Mouse (Mus musculus) ES-CJ7 (cell line): ENCODE results near the gene 1110051M20Rik.

ENCODE experiments used
- DNase-seq: peaks from one replicate; pipeline ENCODE4 v3.0.0; 2011; ENCODE audit warnings: low read depth, low spot score

1110051M20Rik gene

DNA sequence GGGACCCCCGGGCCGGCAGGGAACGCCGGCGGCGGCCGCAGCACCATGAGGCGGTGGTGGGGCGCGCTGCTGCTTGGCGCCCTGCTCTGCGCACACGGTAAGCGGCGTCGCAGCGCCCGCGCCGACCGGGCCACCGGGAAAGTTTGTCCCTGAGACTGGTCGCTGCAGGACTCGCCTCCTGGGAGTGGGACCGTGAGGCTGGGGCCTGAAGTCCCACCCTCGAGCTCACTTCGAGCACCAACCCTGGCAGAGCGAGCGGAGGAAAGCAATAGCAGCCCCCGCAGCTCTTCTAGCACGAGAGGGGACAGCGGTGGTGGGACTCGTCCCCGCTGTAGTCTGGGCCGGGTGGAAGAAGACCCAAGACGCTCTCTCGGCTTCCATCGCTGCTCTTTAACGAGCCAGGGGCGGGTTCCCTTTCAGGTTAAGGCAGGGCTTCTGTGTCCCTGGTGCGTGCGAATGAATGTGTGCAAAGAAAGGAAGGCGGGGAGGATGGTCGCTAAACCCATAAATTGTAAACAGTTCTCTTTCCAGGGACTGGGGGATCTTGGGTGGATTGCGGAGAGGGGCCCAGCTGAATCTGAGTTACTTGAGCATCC, 13.2 kb upstream of the 1110051M20Rik start:
- peak; percentile 53 for DNase-seq

DNA sequence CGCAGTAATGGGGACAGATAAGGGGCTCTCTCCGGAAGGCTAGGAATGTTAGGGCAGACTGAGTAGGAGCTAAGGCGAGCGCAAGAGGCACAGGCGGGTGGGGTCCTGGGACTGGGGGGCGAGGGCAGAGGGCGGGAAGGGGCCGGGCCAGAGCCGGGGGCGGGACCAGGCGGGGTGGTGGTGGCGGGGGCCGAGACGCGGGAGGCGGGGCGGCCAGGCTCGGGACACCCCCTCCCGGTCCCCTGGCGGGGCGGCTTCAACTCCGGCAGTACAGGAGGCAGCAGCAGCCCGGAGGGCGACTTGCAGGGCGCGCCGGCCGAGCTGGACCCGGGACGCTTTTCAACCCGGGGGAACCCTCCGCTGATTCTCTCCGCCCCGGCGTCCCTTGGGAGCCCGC, 12.8 kb upstream of the 1110051M20Rik start, which contains the start of gene Lrp4:
TSS of gene Lrp4 (plus strand) at position 253 of the 397 bp plus-strand sequence.
- DNase-seq, result peak; percentile 17

GRCm38 (mm10) chr2:91456491-91457100, 12.1 kb upstream of the 1110051M20Rik start:
- no peak for DNase-seq

DNA sequence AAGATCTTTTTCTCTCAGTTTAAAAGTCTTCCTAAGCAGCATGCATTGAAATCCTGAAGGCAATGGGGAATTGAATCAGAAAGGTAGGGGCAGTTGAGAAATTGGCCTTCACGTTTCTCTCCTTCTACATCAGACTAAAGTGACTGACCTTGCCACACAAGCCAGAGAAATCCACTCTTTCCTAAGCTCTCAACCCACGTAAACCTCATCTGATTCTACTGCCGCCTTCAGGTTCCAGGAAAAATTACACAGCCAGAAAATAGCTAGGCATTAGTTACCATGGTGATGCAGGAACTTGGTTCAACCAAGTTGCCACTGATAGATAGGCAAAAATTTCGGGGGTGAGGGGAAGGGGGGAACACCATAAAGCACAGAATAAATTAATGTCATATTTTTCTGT, 11.3 kb upstream of the 1110051M20Rik start:
- DNase-seq, result peak; percentile 80

DNA sequence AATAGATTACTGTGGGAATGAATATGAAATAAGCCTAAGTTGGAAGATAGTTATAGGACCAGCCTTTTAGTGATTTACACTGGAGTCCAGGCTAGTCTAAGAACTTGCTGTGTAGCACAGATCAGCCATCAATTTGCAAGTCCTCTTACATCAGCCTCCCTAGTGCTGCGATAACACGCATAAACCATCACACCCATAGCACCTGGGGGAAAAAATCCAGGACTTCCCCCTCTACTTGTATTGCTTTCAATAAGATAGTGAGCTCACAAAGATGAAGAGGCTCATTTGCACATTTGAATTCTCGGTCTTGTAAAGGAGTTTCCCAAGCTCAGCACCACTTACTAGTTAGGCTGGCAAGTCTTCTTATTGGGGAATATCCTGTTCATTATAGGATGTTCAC, 9.9 kb upstream of the 1110051M20Rik start:
- no peak for DNase-seq

- DNase-seq, result no peak
Observed at GRCm38 (mm10) chr2:91453231-91454075, 8.9 kb upstream of the 1110051M20Rik start.

- no peak for DNase-seq
Observed at GRCm38 (mm10) chr2:91452658-91453057, 8.2 kb upstream of the 1110051M20Rik start.

GRCm38 (mm10) chr2:91450316-91450715, 5.8 kb upstream of the 1110051M20Rik start:
- no peak for DNase-seq

- DNase-seq, result no peak
Observed at GRCm38 (mm10) chr2:91449662-91450061, 5.2 kb upstream of the 1110051M20Rik start.

DNA sequence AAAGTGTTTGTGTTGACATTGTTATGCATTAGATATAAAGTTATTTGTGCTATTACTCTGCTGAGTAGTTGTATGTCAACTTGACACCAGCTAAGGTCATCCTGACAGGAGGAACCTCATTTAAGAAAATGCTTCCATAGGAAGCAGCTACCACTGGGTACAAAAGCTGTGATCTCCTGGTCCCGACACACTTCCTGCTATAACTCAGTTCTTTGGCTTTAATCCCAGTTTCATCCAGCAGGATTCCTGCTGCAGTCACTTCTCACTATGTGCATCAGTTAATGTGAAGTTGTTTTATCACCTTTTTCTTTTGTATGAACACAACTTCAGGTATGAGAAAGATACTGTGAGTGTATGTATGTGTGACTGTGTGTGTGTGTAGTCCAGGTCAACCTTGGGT, 2.3 kb downstream of the 1110051M20Rik start:
- DNase-seq, result no peak

- no peak for DNase-seq
Observed at GRCm38 (mm10) chr2:91441715-91442114, 2.8 kb downstream of the 1110051M20Rik start.

DNA sequence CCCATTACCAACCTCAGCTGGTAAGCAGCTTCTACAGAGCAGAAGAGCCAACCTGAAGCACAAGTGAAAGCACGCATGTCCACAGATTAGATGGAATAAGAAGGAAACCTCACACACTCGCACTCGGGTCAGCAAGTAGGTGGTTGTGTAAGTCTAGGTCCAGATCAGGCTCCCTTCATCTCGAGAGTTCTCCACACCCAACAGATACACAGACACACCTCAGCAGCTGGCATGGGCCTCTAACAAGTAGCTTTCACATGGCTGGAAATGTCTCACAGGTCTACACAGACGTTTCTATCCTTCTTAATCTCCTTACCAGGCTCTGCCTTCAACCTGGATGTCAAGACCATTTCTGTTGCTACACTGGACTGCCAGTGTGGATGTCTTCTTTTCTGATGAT, 3.8 kb downstream of the 1110051M20Rik start:
- DNase-seq, result no peak

DNA sequence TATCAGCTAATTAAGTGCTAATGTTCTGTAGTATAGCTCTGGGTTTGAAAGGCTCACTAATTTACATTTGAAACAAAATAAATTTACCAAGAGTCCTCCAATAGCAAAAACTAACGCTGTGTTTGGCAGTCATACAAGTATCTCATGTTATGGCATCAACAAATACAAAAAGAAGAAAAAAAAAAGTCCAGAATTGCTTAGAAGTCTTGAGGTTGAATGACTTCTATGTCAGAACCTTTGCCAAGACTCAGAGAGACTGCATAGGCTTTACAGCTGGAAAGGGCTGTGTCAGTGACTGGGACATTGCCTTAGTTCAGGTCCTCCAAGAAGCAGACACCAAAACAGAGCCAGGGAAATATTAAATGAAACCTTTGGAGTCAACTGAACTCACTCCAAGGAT, 4.6 kb downstream of the 1110051M20Rik start:
- DNase-seq, result no peak

DNA sequence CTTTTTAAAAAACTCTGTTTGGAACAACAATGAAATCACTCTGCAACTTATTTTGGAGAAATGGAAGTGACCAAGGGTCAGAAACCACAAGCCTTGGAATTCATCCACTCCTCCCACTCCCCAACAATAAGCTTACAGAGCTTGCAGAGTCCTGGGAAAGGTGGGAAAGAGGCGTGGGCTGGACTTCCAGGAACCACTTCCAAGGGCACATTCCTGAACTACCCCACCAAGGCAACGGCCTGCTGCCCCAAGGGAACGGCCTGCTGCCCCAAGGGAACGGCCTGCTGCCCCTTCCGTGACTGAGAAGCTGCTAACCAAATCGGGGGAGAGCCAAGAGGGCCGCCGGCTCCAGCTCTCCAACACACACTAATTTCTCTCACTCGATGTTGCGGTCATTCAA, 5.2 kb downstream of the 1110051M20Rik start:
- peak; percentile 66 for DNase-seq

GRCm38 (mm10) chr2:91437116-91437815, 7.2 kb downstream of the 1110051M20Rik start:
- no peak for DNase-seq

DNA sequence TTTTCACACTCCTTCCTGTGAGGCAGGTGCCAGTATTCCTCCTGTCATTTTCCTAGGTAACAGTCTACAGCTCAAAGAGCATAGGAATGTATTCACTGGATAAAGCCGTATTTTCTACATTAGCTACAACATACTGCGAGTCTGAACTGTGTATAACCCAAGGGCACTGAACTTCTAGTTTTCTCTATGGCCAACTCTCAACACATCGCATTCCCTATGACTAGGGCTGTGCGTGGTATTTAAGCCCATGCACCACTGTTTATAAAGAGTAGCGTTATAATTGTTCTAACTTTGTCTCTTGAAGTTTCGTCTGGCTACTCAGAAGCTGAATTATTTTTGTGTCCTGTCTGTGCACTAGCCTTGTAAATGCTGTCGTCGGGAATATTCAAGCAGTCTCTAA, 7.8 kb downstream of the 1110051M20Rik start:
- DNase-seq, result no peak

- DNase-seq, result peak; percentile 39
Observed at GRCm38 (mm10) chr2:91430600-91430919, 13.9 kb downstream of the 1110051M20Rik start.

DNA sequence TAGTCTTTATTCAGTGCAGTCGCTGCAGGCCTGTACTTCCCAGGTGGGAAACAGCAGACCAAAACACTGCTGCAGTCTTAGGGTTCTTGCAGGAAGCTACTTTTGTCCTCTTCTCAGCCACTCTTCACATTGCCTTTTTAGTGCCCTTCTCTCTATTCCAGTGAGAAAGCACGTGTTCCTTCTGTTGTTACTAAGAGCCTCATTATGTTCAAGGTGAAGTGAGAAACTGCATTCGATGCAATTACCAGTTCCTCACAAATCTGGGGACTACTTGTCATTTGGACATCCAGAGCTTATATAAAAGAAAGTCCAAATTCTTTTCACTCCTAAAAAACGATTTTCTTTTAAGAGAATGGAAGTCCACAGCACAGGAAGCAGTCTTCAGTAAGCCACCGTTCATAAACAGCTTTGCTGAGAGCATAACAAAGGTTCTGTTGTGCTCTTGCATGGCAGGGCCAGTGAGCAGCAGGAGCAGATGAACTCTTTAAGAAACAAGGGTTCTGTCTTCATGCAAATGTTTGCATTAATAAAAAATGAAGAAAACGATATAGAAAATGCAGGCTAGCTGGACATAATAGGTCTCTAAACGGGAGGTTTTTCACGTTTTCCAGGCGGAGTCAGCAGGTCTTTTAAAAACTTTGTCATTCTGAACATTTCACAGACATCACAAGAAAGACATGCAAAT, 14.4 kb downstream of the 1110051M20Rik start:
- no peak for DNase-seq

GRCm38 (mm10) chr2:91429146-91429545, 15.4 kb downstream of the 1110051M20Rik start:
- DNase-seq, result no peak

- DNase-seq, result no peak
Observed at GRCm38 (mm10) chr2:91426321-91426720, 18.2 kb downstream of the 1110051M20Rik start.

- peak; percentile 17 for DNase-seq
Observed at GRCm38 (mm10) chr2:91424061-91424720, 20.3 kb downstream of the 1110051M20Rik start.
